Mouse (Mus musculus) heart, embryonic 13.5 days (tissue): ENCODE data around the gene D430042O09Rik. TPM values are rescaled to one million over a fixed set of nuclear protein-coding genes. Genes with fewer than 3 reads are reported as not detected.
"Not testable (repeated sequence)": the region's sequence is repeated elsewhere in the genome, so short reads cannot be mapped to it uniquely, and the experiment has no call there.

Experiments
- ATAC-seq: fragments of 200-750 bp; cut with Nextera tagmentation; 2 replicates; pipeline ENCODE4 v1.8.0; 2017; ENCODE audit warnings: moderate TSS enrichment; ENCODE audit not compliant: insufficient number of reproducible peaks, low FRiP score, low TSS enrichment; ENCODE audit errors: extremely low read depth
- H3K27ac ChIP-seq: fragments of 300-500 bp; sonication (generic); replicated peaks from 2 replicates; pipeline ENCODE4 v1.5.1; 2015; ENCODE audit warnings: moderate library complexity, mild to moderate bottlenecking, inconsistent platforms
- H3K27me3 ChIP-seq: fragments of 300-500 bp; sonication (generic); replicated peaks from 2 replicates; pipeline ENCODE4 v1.6.1; 2015; ENCODE audit warnings: mild to moderate bottlenecking, inconsistent platforms
- H3K36me3 ChIP-seq: fragments of 300-500 bp; sonication (generic); 2 replicates; pipeline ENCODE4 v1.6.1; 2015; ENCODE audit warnings: mild to moderate bottlenecking, inconsistent platforms
- H3K4me1 ChIP-seq: fragments of 300-500 bp; sonication (generic); 2 replicates; pipeline ENCODE4 v1.6.1; 2015; ENCODE audit warnings: inconsistent platforms
- H3K4me2 ChIP-seq: fragments of 300-500 bp; sonication (generic); 2 replicates; pipeline ENCODE4 v1.6.1; 2015; ENCODE audit warnings: inconsistent platforms, mild to moderate bottlenecking, moderate library complexity
- H3K4me3 ChIP-seq: fragments of 300-500 bp; sonication (generic); 2 replicates; pipeline ENCODE4 v1.5.1; 2015; ENCODE audit warnings: moderate library complexity, mild to moderate bottlenecking, inconsistent platforms
- H3K9ac ChIP-seq: fragments of 300-500 bp; sonication (generic); 2 replicates; pipeline ENCODE4 v1.6.1; 2015; ENCODE audit warnings: inconsistent platforms, mild to moderate bottlenecking, moderate library complexity
- H3K9me3 ChIP-seq: fragments of 300-500 bp; sonication (generic); 2 replicates; pipeline ENCODE4 v1.6.1; 2016; ENCODE audit warnings: inconsistent platforms
- WGBS: fragments of 180-500 bp; shearing (Covaris S2); methylation state at CpG from one replicate; pipeline ENCODE4 v1.1.7; 2015; ENCODE audit warnings: mixed read lengths; 5-methylcytosine and 5-hydroxymethylcytosine counted together
- polyA plus RNA-seq: library from polyadenylated mRNA; unstranded; fragments of >200 nt; fragmentation: Nextera tagmentation; extraction: Ambion mirVana; gene quantifications from 2 replicates; pipeline ENCODE4 v1.2.1, GENCODE M21; 2015

Gene D430042O09Rik
- polyA plus RNA-seq, 1 experiment from 2014 or later, result 6.9 TPM

GRCm38 (mm10) chr7:125713542-125714055, 5.9 kb downstream of the D430042O09Rik start:
- not testable (repeated sequence) for H3K27ac ChIP-seq, ATAC-seq, H3K9me3 ChIP-seq, H3K4me2 ChIP-seq, H3K4me3 ChIP-seq, H3K27me3 ChIP-seq, H3K36me3 ChIP-seq, H3K9ac ChIP-seq
- H3K4me1 ChIP-seq, result peaks cover 63% of the 10 kb centered on the region
- WGBS, result 89% methylated on average over 6 of the region's 7 CpGs

GRCm38 (mm10) chr7:125714803-125715202, 7.1 kb downstream of the D430042O09Rik start:
- H3K27ac ChIP-seq, result peak overlapping the region; percentile 82; the same call in 1 of the 2 replicates
- 72% methylated on average over 3 of the region's 3 CpGs for WGBS

GRCm38 (mm10) chr7:125716724-125717123, 9.0 kb downstream of the D430042O09Rik start:
- Histone ChIP-seq H3K27ac (peak overlapping the region; percentile 82), H3K4me1 (peaks cover 78% of the 10 kb centered on the region), H3K36me3 (0 out of 2 replicates have a peak, but pooled peaks cover 3% of the 10 kb centered on the region), H3K9me3 (no peaks in the 10 kb centered on the region), H3K4me2 (no peak overlapping the region), H3K27me3 (no peaks in the 10 kb centered on the region), H3K4me3 (no peak overlapping the region), H3K9ac (no peak overlapping the region; the same call in 1 of the 2 replicates)
- WGBS, result 9% methylated on average over 2 of the region's 2 CpGs
- ATAC-seq, result 0 out of 2 replicates have a peak, but pooled peaks have one; percentile 42

More at GRCm38 (mm10) chr7:125714803-125715202, 7.1 kb downstream of the D430042O09Rik start:
- Histone ChIP-seq H3K4me2 (no peak overlapping the region), H3K4me1 (peaks cover 64% of the 10 kb centered on the region), H3K36me3 (peaks cover 5% of the 10 kb centered on the region; the same call in 1 of the 2 replicates), H3K4me3 (no peak overlapping the region), H3K27me3 (no peaks in the 10 kb centered on the region), H3K9me3 (no peaks in the 10 kb centered on the region), H3K9ac (no peak overlapping the region)
- ATAC-seq, result no peak

- H3K9me3 ChIP-seq, result no peaks in the 10 kb centered on the region
- ATAC-seq, result no peak
These were observed 9.9 kb downstream of the D430042O09Rik start for GRCm38 (mm10) chr7:125717612-125718011.

GRCm38 (mm10) chr7:125720370-125720769, 12.7 kb downstream of the D430042O09Rik start:
- H3K27me3 ChIP-seq, result no peaks in the 10 kb centered on the region
- H3K4me2 ChIP-seq, result peak overlapping the region; percentile 37
- no peak overlapping the region for H3K9ac ChIP-seq
- peak overlapping the region; percentile 85 for H3K27ac ChIP-seq
- peaks cover 72% of the 10 kb centered on the region for H3K4me1 ChIP-seq
- no peak; the same call in 1 of the 2 replicates for ATAC-seq
- H3K36me3 ChIP-seq, result no peaks in the 10 kb centered on the region
- 29% methylated on average over 5 of the region's 5 CpGs for WGBS
- no peak overlapping the region for H3K4me3 ChIP-seq
- no peaks in the 10 kb centered on the region for H3K9me3 ChIP-seq

More at GRCm38 (mm10) chr7:125717612-125718011, 9.9 kb downstream of the D430042O09Rik start:
- no peaks in the 10 kb centered on the region for H3K27me3 ChIP-seq
- no peak overlapping the region for H3K4me2 ChIP-seq
- H3K4me3 ChIP-seq, result no peak overlapping the region
- H3K4me1 ChIP-seq, result peaks cover 78% of the 10 kb centered on the region
- peak overlapping the region; percentile 82 for H3K27ac ChIP-seq
- H3K9ac ChIP-seq, result no peak overlapping the region
- H3K36me3 ChIP-seq, result no peaks in the 10 kb centered on the region

GRCm38 (mm10) chr7:125721033-125721432, 13.3 kb downstream of the D430042O09Rik start:
- H3K9ac ChIP-seq, result no peak overlapping the region
- ATAC-seq, result no peak
- H3K4me1 ChIP-seq, result peaks cover 65% of the 10 kb centered on the region
- no peak overlapping the region for H3K4me2 ChIP-seq
- H3K4me3 ChIP-seq, result no peak overlapping the region
- no peaks in the 10 kb centered on the region for H3K27me3 ChIP-seq
- WGBS, result 67% methylated on average over 4 of the region's 4 CpGs
- H3K27ac ChIP-seq, result peak overlapping the region; percentile 85
- H3K36me3 ChIP-seq, result no peaks in the 10 kb centered on the region
- no peaks in the 10 kb centered on the region for H3K9me3 ChIP-seq

GRCm38 (mm10) chr7:125722127-125722526, 14.4 kb downstream of the D430042O09Rik start:
- Histone ChIP-seq H3K9ac (no peak overlapping the region), H3K4me1 (peaks cover 54% of the 10 kb centered on the region), H3K9me3 (peaks cover 5% of the 10 kb centered on the region; the same call in 1 of the 2 replicates), H3K27ac (no peak overlapping the region), H3K4me2 (no peak overlapping the region), H3K36me3 (no peaks in the 10 kb centered on the region), H3K27me3 (no peaks in the 10 kb centered on the region), H3K4me3 (no peak overlapping the region)
- ATAC-seq, result no peak

- Histone ChIP-seq H3K4me2 (no peak overlapping the region), H3K9ac (no peak overlapping the region), H3K9me3 (peaks cover 5% of the 10 kb centered on the region; the same call in 1 of the 2 replicates), H3K4me3 (no peak overlapping the region), H3K4me1 (peaks cover 49% of the 10 kb centered on the region), H3K27ac (no peak overlapping the region), H3K27me3 (no peaks in the 10 kb centered on the region), H3K36me3 (no peaks in the 10 kb centered on the region)
- no peak for ATAC-seq
- WGBS, result 44% methylated on average over 5 of the region's 5 CpGs
These were observed 15.7 kb downstream of the D430042O09Rik start for GRCm38 (mm10) chr7:125723189-125723972.

GRCm38 (mm10) chr7:125731679-125732078, 24.0 kb downstream of the D430042O09Rik start:
- Histone ChIP-seq H3K9me3 (peaks cover 3% of the 10 kb centered on the region; the same call in 1 of the 2 replicates), H3K27ac (no peak overlapping the region; the same call in 1 of the 2 replicates), H3K9ac (no peak overlapping the region), H3K36me3 (no peaks in the 10 kb centered on the region), H3K4me3 (no peak overlapping the region), H3K4me2 (no peak overlapping the region), H3K27me3 (no peaks in the 10 kb centered on the region), H3K4me1 (peaks cover 26% of the 10 kb centered on the region)
- no peak for ATAC-seq

GRCm38 (mm10) chr7:125733791-125734190, 26.1 kb downstream of the D430042O09Rik start:
- no peaks in the 10 kb centered on the region for H3K27me3 ChIP-seq
- 82% methylated on average over 4 of the region's 4 CpGs for WGBS
- no peak overlapping the region for H3K9ac ChIP-seq
- no peaks in the 10 kb centered on the region for H3K36me3 ChIP-seq
- H3K4me2 ChIP-seq, result no peak overlapping the region
- H3K4me3 ChIP-seq, result no peak overlapping the region
- H3K27ac ChIP-seq, result no peak overlapping the region
- ATAC-seq, result no peak
- peaks cover 16% of the 10 kb centered on the region for H3K4me1 ChIP-seq
- H3K9me3 ChIP-seq, result no peaks in the 10 kb centered on the region

- H3K9ac ChIP-seq, result no peak overlapping the region
- H3K4me1 ChIP-seq, result peaks cover 20% of the 10 kb centered on the region
- no peaks in the 10 kb centered on the region for H3K27me3 ChIP-seq
- no peak overlapping the region for H3K4me2 ChIP-seq
- WGBS, result 78% methylated on average over 4 of the region's 4 CpGs
- H3K36me3 ChIP-seq, result no peaks in the 10 kb centered on the region
- H3K4me3 ChIP-seq, result no peak overlapping the region
- no peak for ATAC-seq
- no peak overlapping the region for H3K27ac ChIP-seq
- H3K9me3 ChIP-seq, result no peaks in the 10 kb centered on the region
These were observed 28.8 kb downstream of the D430042O09Rik start for GRCm38 (mm10) chr7:125736366-125737015.
